Mouse (Mus musculus) lung, embryonic 16.5 days (tissue): ENCODE results near the gene Mmp28. TPM values are rescaled to one million over a fixed set of nuclear protein-coding genes. Genes with fewer than 3 reads are reported as not detected.

Experiments
- ATAC-seq: fragments of 200-750 bp; cut with Nextera tagmentation; 2 replicates; pipeline ENCODE4 v1.8.0; 2017; ENCODE audit warnings: low read depth, mild to moderate bottlenecking, moderate library complexity
- H3K27ac ChIP-seq: fragments of 300-500 bp; sonication (generic); 2 replicates; pipeline ENCODE4 v1.5.1; 2014; ENCODE audit warnings: mild to moderate bottlenecking, control low read depth, low read length
- H3K27me3 ChIP-seq: fragments of 300-500 bp; sonication (generic); 2 replicates; pipeline ENCODE4 v1.6.1; 2014; ENCODE audit warnings: low read depth, low read length, mixed read lengths; ENCODE audit not compliant: control insufficient read depth, insufficient read depth
- H3K36me3 ChIP-seq: fragments of 300-500 bp; sonication (generic); 2 replicates; pipeline ENCODE4 v1.6.1; 2014; ENCODE audit warnings: low read length; ENCODE audit not compliant: control insufficient read depth, insufficient read depth
- H3K4me1 ChIP-seq: fragments of 300-500 bp; sonication (generic); replicated peaks from 2 replicates; pipeline ENCODE4 v1.6.1; 2014; ENCODE audit warnings: low read length, mixed read lengths; ENCODE audit not compliant: control insufficient read depth, insufficient read depth
- H3K4me2 ChIP-seq: fragments of 300-500 bp; sonication (generic); 2 replicates; pipeline ENCODE4 v1.6.1; 2014; ENCODE audit warnings: low read depth, low read length, control low read depth
- H3K4me3 ChIP-seq: fragments of 300-500 bp; sonication (generic); 2 replicates; pipeline ENCODE4 v1.5.1; 2014; ENCODE audit warnings: mild to moderate bottlenecking, low read length, control low read depth
- H3K9ac ChIP-seq: fragments of 300-500 bp; sonication (generic); 2 replicates; pipeline ENCODE4 v1.6.1; 2014; ENCODE audit warnings: low read length, control low read depth
- H3K9me3 ChIP-seq: fragments of 300-500 bp; sonication (generic); 2 replicates; pipeline ENCODE4 v1.6.1; 2016; ENCODE audit warnings: low read length; ENCODE audit not compliant: control insufficient read depth
- WGBS: fragments of 180-500 bp; shearing (Covaris S2); extraction: QIAGEN DNeasy Blood & Tissue Kit; methylation state at CpG from one replicate; pipeline ENCODE4 v1.1.7; 2014; 5-methylcytosine and 5-hydroxymethylcytosine counted together
- polyA plus RNA-seq: library from polyadenylated mRNA; unstranded; fragments of >200 nt; fragmentation: Nextera tagmentation; extraction: Ambion mirVana; gene quantifications from 2 replicates; pipeline ENCODE4 v1.2.1, GENCODE M21; 2015

Gene Mmp28
- polyA plus RNA-seq, 1 experiment from 2014 or later = 1.8 TPM

GRCm38 (mm10) chr11:83398724-83399123, 64.1 kb downstream of the Mmp28 start:
- Histone ChIP-seq H3K27me3 (no peaks in the 10 kb centered on the region), H3K36me3 (peaks cover 17% of the 10 kb centered on the region)
- ATAC-seq = no peak

GRCm38 (mm10) chr11:83397626-83398025, 65.2 kb downstream of the Mmp28 start:
- 78% methylated on average over 7 of the region's 7 CpGs for WGBS
- Histone ChIP-seq H3K9ac (no peak overlapping the region), H3K27me3 (no peaks in the 10 kb centered on the region), H3K36me3 (peaks cover 14% of the 10 kb centered on the region), H3K9me3 (no peaks in the 10 kb centered on the region), H3K4me2 (no peak overlapping the region), H3K27ac (no peak overlapping the region), H3K4me3 (no peak overlapping the region), H3K4me1 (no peaks in the 10 kb centered on the region)
- ATAC-seq = no peak

More at GRCm38 (mm10) chr11:83398724-83399123, 64.1 kb downstream of the Mmp28 start:
- no peaks in the 10 kb centered on the region for H3K4me1 ChIP-seq
- H3K27ac ChIP-seq = no peak overlapping the region
- 72% methylated on average over 5 of the region's 5 CpGs for WGBS
- no peak overlapping the region for H3K9ac ChIP-seq
- H3K9me3 ChIP-seq = no peaks in the 10 kb centered on the region
- no peak overlapping the region for H3K4me2 ChIP-seq
- no peak overlapping the region for H3K4me3 ChIP-seq

- H3K9ac ChIP-seq = no peak overlapping the region
- peaks cover 16% of the 10 kb centered on the region for H3K36me3 ChIP-seq
- no peak overlapping the region for H3K4me3 ChIP-seq
- H3K4me2 ChIP-seq = no peak overlapping the region
- no peaks in the 10 kb centered on the region for H3K9me3 ChIP-seq
- no peak overlapping the region for H3K27ac ChIP-seq
- H3K27me3 ChIP-seq = no peaks in the 10 kb centered on the region
- no peak for ATAC-seq
- WGBS = 46% methylated on average over 6 of the region's 6 CpGs
- no peaks in the 10 kb centered on the region for H3K4me1 ChIP-seq
These were observed 68.0 kb downstream of the Mmp28 start for GRCm38 (mm10) chr11:83394802-83395439.

GRCm38 (mm10) chr11:83393062-83393461, 69.8 kb downstream of the Mmp28 start:
- Histone ChIP-seq H3K36me3 (peaks cover 13% of the 10 kb centered on the region; the same call in 1 of the 2 replicates), H3K4me2 (no peak overlapping the region)

More at GRCm38 (mm10) chr11:83393062-83393461, 69.8 kb downstream of the Mmp28 start:
- H3K4me3 ChIP-seq = no peak overlapping the region
- no peaks in the 10 kb centered on the region for H3K27me3 ChIP-seq
- WGBS = 86% methylated on average over 4 of the region's 4 CpGs
- no peaks in the 10 kb centered on the region for H3K4me1 ChIP-seq
- H3K27ac ChIP-seq = no peak overlapping the region
- no peak for ATAC-seq
- no peak overlapping the region for H3K9ac ChIP-seq
- H3K9me3 ChIP-seq = no peaks in the 10 kb centered on the region

Other genes starting within 250 kb of the Mmp28 start
- 0.45 and 0.75 TPM in 2 replicates for gene Slfn14, start 176.3 kb downstream of the Mmp28 start, polyA plus RNA-seq
- gene Ap2b1, start 164.0 kb downstream of the Mmp28 start, polyA plus RNA-seq = 54.9 and 59.8 TPM in 2 replicates
- 13.1 and 13.9 TPM in 2 replicates for gene Pex12, start 160.5 kb downstream of the Mmp28 start, polyA plus RNA-seq
- 0.41 and 0.62 TPM in 2 replicates for gene Rasl10b, start 53.9 kb downstream of the Mmp28 start, polyA plus RNA-seq
- 0.53 and 0.82 TPM in 2 replicates for gene Gas2l2, start 33.6 kb downstream of the Mmp28 start, polyA plus RNA-seq
- 0.39 TPM in 1 of 2 replicates, not detected in the other for gene 1700020L24Rik, start 25.4 kb downstream of the Mmp28 start, polyA plus RNA-seq
- gene Taf15, start 10.0 kb upstream of the Mmp28 start, polyA plus RNA-seq = 12.3 and 13.9 TPM in 2 replicates
- not detected in 2 replicates for gene Heatr9, start 59.1 kb upstream of the Mmp28 start, polyA plus RNA-seq
- 1.1 and 1.9 TPM in 2 replicates for gene Ccl5, start 67.4 kb upstream of the Mmp28 start, polyA plus RNA-seq
- 5.1 and 5.9 TPM in 2 replicates for gene Ccl9, start 115.6 kb upstream of the Mmp28 start, polyA plus RNA-seq
- gene Ccl6, start 130.0 kb upstream of the Mmp28 start, polyA plus RNA-seq = 10.0 and 19.7 TPM in 2 replicates
- gene Rpl9-ps1, start 182.6 kb upstream of the Mmp28 start, polyA plus RNA-seq = not detected in 2 replicates
- 0.48 and 0.95 TPM in 2 replicates for gene Ccl3, start 186.3 kb upstream of the Mmp28 start, polyA plus RNA-seq
- not detected in 2 replicates for gene Ccl4, start 199.5 kb upstream of the Mmp28 start, polyA plus RNA-seq
- 1.7 and 2.1 TPM in 2 replicates for gene Wfdc17, start 240.9 kb upstream of the Mmp28 start, polyA plus RNA-seq
- gene Wfdc18, start 245.9 kb upstream of the Mmp28 start, polyA plus RNA-seq = 1.2 and 1.8 TPM in 2 replicates